Mouse (Mus musculus): Measurements from ENCODE around the gene Homer3.

Homer3 gene

DNA sequence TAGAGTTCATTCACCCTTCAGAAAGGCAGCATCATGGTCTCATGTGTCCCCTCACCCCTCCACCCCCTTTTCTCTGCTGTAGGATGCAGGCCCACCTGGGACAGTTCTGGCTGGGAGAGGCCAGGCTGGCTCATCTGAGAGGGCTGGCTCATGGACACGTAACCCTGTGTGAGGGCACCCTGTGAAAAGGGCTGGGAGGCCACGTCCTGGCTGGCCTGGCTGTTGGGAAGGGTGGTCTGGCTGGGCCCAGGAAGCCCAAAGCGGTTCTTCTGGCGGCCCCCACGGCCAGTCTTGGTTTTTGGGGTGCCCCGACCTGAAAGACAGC is 50.2 kb downstream of the Homer3 start:
- no peak for DNase-seq (ENCODE audit: low spot score)

DNA sequence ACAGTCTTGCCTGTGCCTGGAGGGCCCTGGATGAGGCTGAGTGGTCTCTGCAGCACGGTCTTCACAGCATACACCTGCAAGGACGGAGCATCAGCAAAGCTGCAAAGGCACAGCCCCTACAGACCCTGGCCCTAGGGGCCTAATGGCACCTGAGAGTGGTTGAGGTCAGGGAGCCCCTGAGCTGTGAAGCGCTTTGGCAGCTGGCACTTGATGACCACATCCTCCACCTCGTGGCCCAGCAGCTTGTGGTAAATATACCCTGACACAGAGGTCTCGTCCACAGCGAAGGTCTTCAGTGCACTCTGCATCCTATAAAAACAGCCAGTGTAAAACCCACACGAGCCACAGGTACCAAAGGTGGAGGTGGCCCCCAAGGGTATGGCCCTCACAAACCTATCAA is 56.3 kb downstream of the Homer3 start:
- DNase-seq (ENCODE audit: low spot score): no peak

DNA sequence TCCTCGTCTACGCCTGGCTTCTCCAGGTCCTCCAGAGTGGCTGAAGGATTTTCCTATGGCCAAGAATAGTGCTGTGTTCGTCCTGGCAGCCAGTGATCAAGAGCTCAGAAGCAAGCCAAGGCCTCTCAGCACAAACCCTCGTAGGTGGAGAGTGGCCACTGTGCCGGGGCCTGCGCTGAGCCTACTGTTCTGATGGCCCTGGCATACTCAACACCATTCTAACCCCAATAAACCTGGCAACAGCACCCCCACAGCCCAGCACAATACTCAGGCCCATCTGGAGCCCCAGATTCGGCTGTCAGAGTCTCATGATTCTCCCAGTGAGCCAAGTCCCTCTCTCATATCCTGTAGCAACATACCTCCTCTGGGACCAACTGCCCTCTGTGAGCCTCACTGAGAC is 58.0 kb downstream of the Homer3 start:
- no peak for DNase-seq (ENCODE audit: low spot score)

DNA sequence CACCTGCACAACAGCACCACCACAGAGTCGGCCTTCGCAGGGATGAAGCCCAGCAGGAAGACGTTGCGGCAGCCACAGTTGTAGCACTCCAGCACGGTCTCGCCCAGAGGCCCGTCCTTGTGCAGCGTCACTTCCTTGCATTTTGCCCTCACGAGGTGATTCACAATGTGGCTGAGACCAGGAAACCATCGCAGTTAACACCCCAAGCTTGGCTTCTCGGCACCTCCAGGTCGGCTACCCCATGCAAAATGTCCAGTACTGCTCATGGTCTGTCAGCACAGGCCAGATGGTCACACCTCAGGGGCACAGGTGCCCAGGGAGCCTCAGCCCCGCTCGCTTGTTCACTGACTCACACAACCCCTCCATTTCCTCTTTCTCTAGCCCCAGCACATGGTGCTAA is 59.4 kb downstream of the Homer3 start:
- DNase-seq (ENCODE audit: low spot score): no peak

DNA sequence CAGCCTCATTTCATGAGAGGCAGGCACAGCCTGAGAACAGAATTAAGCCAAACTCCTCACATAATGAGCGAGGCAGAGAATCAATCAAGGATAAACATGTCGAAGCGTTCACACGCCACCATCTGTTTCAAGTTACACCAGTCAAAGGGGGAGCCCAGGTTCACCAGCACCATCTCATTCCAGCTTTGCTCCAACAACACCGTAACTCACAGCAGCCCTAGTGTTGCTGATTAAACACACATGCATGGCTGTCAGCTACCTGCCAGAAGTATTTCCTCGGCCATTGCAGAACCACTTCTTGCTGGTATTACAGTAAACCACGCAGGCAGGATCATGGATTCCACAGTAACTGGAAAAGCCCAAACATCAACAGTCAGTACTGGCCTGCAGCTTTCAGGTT is 60.4 kb downstream of the Homer3 start:
- no peak for DNase-seq (ENCODE audit: low spot score)

DNA sequence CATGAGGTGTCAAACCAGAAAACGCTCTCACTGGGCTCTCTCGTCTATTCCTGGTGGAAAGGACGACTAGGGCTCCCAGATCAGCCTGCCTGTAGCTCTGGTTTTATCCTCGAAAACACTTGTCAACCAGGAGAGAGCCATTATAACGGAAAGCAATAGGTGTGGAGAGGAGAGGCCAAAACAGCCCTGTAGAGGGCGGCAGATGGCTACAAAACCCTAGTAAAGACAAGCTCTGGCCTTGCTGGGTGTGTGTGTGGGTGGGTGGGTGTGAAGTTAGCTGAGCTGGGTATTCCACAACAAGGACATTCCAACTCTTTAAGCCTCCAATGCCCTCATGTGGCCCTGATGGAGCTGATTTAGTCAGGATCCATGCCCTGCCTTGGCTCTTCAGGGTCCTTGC is 61.1 kb downstream of the Homer3 start:
- no peak for DNase-seq (ENCODE audit: low spot score)

Data from spleen, adult 12 weeks (tissue).